Mouse (Mus musculus): ENCODE measurements at regions not wholly inside any gene's neighbourhood (a gene's known extent, or its start where the extent isn't known, plus 50 kb on each side); places are given as distances from the start of the nearest gene placed in this dataset.

- DNase-seq = peak; percentile 42
Observed at GRCm38 (mm10) chr9:73173589-73174247, 60.5 kb downstream of the Rsl24d1 start.

GRCm38 (mm10) chr9:73176645-73177044, 63.4 kb downstream of the Rsl24d1 start:
- no peak for DNase-seq

DNA sequence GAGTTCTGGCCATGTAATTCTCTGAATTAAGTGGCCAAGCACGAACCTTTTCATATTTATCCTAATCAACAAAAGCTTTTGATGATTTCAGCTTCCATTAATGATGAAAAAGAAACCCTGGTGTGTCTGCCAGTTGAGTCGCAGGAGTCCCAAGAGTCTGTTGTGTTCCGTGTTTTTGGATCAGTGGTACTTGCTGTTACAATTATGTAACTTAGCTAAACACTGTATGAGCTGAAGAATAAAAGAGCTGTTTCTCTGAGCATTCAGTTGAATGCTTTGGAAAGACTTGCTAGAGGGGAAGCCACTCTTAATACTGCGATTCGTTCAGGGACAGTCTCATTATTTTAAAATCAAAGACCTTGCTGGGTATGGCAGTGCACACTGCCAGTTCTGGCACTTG, 70.1 kb downstream of the Rsl24d1 start:
- no peak for DNase-seq

GRCm38 (mm10) chr9:73184908-73185307, 71.7 kb downstream of the Rsl24d1 start:
- no peak for DNase-seq

- DNase-seq = peak; percentile 41
Observed at GRCm38 (mm10) chr9:73192271-73192785, 79.1 kb downstream of the Rsl24d1 start.

GRCm38 (mm10) chr9:73198261-73199085, 85.2 kb downstream of the Rsl24d1 start:
- no peak for DNase-seq

GRCm38 (mm10) chr9:73223111-73223510, 109.9 kb downstream of the Rsl24d1 start:
- DNase-seq = no peak

DNA sequence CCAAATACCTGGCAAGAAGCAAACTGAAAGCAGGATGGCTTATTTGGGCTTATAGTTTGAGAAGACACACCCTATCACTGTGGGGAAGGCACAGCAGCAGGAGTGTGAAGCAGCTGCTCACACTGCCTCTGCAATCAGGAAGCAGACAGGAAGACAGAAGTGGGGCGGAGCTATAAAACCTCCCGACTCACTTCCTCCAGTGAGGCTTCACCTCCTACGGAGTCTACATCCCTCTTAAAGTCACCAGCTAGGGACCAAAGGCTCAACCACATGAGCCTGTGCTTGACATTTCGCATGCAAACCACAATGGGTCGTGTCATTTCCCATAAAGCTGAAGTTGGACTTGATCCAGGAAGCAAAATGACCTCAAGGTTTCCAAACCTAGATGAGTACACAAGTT, 127.0 kb downstream of the Rsl24d1 start:
- DNase-seq = no peak

- no peak for DNase-seq
Observed at GRCm38 (mm10) chr9:73242521-73243308, 129.5 kb downstream of the Rsl24d1 start.

GRCm38 (mm10) chr9:73244177-73244576, 131.0 kb downstream of the Rsl24d1 start:
- no peak for DNase-seq

DNA sequence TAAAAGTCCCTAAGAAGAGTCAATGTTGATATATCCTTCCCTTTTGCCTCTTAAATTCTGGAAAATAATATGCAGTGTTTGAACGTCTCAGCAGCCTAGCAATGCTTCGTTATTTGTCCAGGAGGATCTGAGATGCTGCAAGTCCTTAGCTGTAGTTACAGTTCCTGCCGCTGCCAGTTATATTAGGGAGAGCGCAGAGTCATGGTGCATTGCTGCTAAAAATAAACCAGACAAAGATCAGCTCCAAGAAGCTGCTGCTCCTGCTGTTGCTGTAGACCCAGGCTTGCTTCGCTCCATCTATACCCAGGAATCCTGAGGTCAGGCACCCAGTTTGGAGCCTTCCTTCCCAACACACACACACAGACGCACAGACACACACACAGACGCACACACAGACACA, 132.3 kb downstream of the Rsl24d1 start:
- DNase-seq = peak; percentile 2

GRCm38 (mm10) chr9:73258171-73258570, 144.9 kb downstream of the Rsl24d1 start:
- no peak for DNase-seq

DNA sequence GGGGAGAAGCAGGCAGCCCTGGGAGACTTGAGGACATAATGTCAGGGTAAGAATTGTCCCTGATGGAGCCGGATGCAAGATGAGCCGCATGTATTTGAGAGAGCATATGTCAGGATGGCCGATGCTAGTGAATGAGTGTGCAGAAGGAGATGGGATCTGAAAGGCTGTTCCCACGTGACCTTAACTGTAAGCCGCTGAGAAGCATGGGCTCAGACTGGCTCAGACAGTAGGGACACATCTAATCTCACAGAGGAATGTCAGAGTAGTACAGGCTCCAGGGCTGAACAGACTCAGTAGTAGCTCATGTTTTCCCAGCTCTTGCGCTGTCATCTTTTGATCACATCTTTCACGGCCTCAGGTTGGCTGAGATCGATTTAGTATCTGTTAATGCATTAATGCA, 145.4 kb downstream of the Rsl24d1 start:
- DNase-seq = no peak

DNA sequence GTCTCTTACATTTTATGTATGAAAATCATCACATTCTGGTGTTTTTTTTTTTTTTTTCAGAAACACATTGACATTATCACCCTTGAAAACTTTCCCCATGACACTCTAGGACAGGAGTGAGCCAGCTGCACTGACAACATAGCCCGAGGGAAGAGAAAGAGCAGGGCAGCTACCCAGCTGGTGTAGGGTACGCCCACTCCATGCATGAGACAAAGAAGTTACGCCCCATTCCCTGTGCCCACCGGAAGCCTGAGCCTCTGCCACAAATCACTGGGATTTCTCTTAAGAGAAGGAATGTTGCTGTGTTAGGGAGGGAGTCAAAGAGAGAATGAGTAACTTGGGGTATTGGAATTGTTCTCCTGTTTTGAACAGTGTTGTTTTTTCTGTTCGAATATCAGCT, 149.5 kb downstream of the Rsl24d1 start:
- no peak for DNase-seq

DNA sequence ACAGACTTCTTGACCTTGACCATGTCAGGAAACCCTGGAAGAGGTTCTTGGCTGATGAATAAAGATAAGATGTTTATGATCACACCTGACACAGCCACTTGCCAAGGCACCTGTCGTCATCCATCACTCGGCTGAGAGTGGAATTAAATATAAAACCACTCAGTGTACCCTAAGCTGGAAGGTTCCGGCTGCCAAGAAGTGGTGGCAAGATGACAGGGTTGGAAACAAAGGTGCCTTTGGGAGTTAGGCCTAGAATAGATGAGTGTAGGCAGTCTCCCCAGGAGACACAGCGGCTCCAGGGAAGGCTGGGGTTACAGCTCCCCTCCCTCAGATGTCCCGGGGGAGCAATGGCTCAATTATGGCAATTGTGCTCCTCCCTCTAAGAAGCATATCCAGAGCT, 157.0 kb downstream of the Rsl24d1 start:
- no peak for DNase-seq

GRCm38 (mm10) chr9:73272614-73273013, 159.4 kb downstream of the Rsl24d1 start:
- DNase-seq = no peak

- DNase-seq = no peak
Observed at GRCm38 (mm10) chr9:73273681-73274080, 160.5 kb downstream of the Rsl24d1 start.

DNA sequence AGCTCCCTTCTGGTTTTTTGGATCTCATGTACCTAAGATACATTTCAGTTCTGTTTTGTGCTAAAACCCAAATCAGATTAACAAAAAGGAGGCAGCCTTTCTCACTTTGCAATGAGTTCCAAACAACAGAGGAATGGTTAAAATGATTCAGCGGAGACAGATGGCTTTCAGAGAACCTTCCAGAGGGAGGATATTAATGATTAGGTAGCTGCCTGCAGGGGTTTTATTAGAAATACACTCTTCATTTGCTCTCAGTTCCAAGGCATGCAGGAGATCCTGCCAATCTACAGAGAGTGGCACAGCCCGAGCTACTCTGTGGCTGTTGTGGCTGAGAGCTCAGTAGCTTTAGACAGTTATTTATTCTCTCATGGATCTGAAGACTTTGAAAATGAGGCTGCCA, 162.4 kb downstream of the Rsl24d1 start:
- DNase-seq = no peak

- DNase-seq = peak; percentile 15
Observed at GRCm38 (mm10) chr9:73295287-73295686, 182.1 kb downstream of the Rsl24d1 start.

DNA sequence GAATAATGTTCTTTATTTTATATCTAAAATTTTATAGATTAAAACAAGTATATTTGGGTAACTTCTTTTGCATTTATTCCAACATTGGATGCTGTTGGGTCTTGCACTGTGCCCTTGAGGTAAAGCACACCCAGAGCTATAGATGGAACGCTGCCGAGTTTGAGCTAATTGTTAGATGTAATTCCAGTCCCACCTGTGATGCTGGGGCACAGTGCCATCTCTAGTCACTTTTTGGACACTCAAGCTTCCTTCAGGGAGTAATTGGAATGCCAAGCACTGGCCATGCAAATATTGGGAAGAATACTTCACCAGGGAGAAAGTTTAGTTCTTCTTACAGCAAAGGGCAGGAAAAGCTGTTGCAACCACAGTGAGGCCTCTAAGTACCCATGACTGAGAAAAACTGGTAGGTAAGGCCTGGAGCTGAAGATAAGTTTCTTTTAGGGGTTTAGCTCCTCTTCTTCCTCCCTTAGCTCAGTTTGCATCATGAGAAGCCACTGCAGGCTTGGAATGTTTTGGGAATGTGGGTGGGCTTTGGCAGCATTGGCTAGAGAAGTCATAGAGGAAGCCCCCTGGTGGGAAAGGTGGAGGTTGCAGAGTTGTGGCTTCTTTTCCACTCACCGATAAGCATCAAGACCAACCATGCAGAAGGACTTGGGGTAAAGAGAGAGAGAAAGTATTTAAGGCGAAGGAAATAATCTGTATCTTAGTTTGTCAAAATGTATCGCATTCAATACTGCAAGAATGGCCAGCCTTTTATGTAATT, 189.1 kb downstream of the Rsl24d1 start:
- peak; percentile 40 for DNase-seq

DNA sequence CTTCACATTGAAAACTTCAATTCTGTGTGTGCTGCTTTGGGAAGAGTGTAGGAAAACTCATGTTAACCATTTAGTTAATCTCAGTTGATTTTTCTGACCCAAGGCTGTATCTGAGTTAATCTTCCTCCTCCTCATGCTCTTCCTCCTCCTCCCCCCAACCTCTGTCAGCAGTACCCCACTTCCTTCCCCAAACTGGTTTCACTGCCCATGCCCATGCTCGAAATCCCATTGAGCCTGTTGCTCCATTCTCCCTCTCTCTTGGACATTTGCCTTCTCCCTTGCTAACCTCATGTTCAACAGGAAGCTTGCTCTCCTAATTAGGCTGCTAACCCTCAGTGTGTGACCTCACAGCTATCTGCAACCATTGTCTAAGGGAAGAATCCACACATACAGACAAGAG, 203.8 kb downstream of the Rsl24d1 start:
- no peak for DNase-seq

- peak; percentile 33 for DNase-seq
Observed at GRCm38 (mm10) chr9:73319704-73320307, 206.6 kb downstream of the Rsl24d1 start.

Measured in lung, postnatal 10 days (tissue).